Mouse (Mus musculus) forebrain, embryonic 10.5 days (tissue): ENCODE results near the gene Tmem230. TPM values are rescaled to one million over a fixed set of nuclear protein-coding genes. Genes with fewer than 3 reads are reported as not detected.
A peak's percentile ranks its signal among the peaks of the same experiment; 100 is the strongest.
"Not testable (repeated sequence)": the region's sequence is repeated elsewhere in the genome, so short reads cannot be mapped to it uniquely, and the experiment has no call there.

ENCODE experiments used
- DNase-seq: peaks from one replicate; pipeline ENCODE4 v3.0.0-alpha.2; 2017; ENCODE audit warnings: low spot score; ENCODE audit errors: extremely low spot score
- H3K27ac ChIP-seq: fragments of 300-500 bp; sonication (generic); 2 replicates; pipeline ENCODE4 v1.5.1; 2016; ENCODE audit warnings: mild to moderate bottlenecking
- H3K27me3 ChIP-seq: fragments of 300-500 bp; sonication (generic); 2 replicates; pipeline ENCODE4 v1.6.1; 2016; ENCODE audit warnings: mild to moderate bottlenecking; ENCODE audit not compliant: poor library complexity, severe bottlenecking
- H3K36me3 ChIP-seq: fragments of 300-500 bp; sonication (generic); replicated peaks from 2 replicates; pipeline ENCODE4 v1.6.1; 2016; ENCODE audit warnings: mild to moderate bottlenecking, moderate library complexity
- H3K4me1 ChIP-seq: fragments of 300-500 bp; sonication (generic); 2 replicates; pipeline ENCODE4 v1.6.1; 2016
- H3K4me3 ChIP-seq: fragments of 300-500 bp; sonication (generic); 2 replicates; pipeline ENCODE4 v1.5.1; 2016; ENCODE audit warnings: mild to moderate bottlenecking, moderate library complexity
- H3K9me3 ChIP-seq: fragments of 300-500 bp; sonication (generic); 2 replicates; pipeline ENCODE4 v1.6.1; 2016; ENCODE audit warnings: mild to moderate bottlenecking, moderate library complexity
- WGBS: fragments of 180-500 bp; shearing (Covaris S2); methylation state at CpG from one replicate; pipeline ENCODE4 v1.1.7; 2016; 5-methylcytosine and 5-hydroxymethylcytosine counted together
- polyA plus RNA-seq: library from polyadenylated mRNA; unstranded; fragments of >200 nt; fragmentation: Nextera tagmentation; extraction: Ambion mirVana; gene quantifications from 2 replicates; pipeline ENCODE4 v1.2.1, GENCODE M21; 2016

Gene Tmem230
- polyA plus RNA-seq, 1 experiment from 2014 or later: 36.1 TPM

DNA sequence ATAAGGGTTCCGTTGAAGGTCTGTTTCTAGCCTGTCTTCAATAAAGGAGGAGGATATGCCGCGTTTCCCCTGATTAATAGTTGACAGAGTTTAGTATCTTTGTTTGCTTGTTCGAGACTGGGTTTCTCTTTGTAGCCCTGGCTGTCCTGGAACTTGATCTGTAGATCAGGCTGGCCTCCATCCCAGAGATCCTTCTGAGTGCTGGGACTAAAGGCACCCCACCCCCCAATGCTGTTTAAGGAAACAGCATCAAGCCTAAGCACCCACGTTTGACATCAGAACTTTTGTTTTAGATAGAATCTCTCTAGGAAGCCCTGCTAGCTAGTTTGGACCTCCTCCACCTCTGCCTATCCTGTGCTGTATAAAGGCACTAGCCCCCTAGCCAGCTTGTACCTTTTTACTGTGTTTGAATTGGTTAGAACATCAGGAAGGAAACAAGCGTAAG is 16.7 kb upstream of the Tmem230 start:
- Histone ChIP-seq H3K9me3 (no peaks in the 10 kb centered on the region), H3K4me3 (peak overlapping the region; percentile 75), H3K36me3 (no peaks in the 10 kb centered on the region; the same call in 1 of the 2 replicates), H3K27ac (peak overlapping the region; percentile 91), H3K4me1 (peaks cover 19% of the 10 kb centered on the region), H3K27me3 (no peaks in the 10 kb centered on the region)
- no peak for DNase-seq
- 19% methylated on average over 6 of the region's 6 CpGs for WGBS

DNA sequence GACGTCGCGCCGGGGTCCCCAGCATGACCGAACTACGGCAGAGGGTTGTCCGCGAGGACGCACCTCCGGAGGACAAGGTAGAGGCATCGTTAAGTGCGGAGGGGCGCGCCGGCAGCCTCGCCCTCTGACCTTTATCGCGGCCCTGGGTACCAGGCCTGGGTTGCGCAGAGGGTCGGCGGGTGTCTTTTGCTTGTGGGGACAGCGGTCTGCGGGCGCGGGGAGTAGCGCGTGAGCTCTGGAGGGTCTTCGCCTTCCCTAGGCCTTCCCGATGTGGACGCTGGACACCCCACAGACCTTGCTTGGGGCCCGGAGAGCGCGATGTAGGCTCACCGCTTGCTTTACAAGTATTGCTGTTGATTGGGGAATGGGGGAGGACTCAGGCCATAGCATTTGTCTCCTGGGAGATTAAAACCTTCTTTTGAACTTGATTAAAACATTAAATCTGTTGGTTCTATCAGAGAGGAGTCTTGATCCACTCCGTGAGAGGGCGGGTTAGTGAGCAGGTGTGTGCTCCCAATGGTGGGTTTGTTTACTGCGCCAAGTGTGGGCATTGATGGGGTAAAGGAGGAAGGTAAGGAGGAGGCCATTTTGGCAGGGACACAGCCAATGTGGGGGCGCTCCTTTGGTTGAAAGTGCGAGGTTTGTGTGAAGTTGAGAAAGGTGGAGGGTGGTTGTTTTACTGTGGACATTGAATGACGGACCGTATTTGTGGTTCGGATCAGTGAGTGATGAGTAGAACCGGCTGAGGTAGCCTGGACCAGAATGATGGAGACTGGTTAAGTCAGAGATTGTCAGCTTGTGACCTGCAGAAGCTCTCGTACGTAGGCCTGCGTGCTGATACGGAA is 16.0 kb upstream of the Tmem230 start:
- Histone ChIP-seq H3K4me3 (peak overlapping the region; percentile 75), H3K27me3 (no peaks in the 10 kb centered on the region)

DNA sequence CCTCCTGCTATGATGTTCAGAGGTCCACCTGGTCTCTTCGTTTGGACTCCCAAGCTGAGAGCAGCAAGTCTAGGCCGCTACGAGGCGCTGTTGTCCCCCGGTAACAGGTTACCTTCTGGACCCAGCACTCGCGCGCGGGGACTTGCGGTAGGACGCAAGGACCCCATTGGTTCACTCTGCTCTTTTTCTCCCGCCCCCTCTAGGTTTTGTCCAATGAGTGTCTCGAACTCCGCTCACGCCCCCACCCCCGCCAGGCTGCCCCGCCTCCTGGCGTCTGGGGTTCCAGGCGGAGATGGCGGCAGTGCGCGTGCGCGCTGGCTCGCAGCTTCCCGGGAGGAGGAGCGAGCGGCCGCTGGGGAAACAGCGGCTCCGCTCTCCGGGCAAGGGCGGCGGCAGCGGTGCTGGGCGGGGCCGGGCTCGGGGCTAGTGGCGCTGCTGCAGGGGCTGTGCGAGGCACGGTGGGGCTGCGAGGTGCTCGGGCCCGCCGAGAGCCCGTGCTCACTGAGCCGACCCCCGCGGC is 15.3 kb upstream of the Tmem230 start, which contains the start of gene Cds2:
TSS of gene Cds2 (plus strand) at position 270 of the 520 bp plus-strand sequence.
- Histone ChIP-seq H3K4me1 (peaks cover 19% of the 10 kb centered on the region), H3K4me3 (peak within 1 kb of the TSS; percentile 75), H3K27ac (peak within 1 kb of the TSS; percentile 91), H3K36me3 (no peaks in the 10 kb centered on the region; the same call in 1 of the 2 replicates), H3K9me3 (no peaks in the 10 kb centered on the region), H3K27me3 (no peaks in the 10 kb centered on the region)
- DNase-seq: peak; percentile 98
- WGBS: under 1% methylated on average over 49 of the region's 49 CpGs

More for the DNA sequence above, 16.0 kb upstream of the Tmem230 start:
- Histone ChIP-seq H3K27ac (peak overlapping the region; percentile 91), H3K36me3 (no peaks in the 10 kb centered on the region; the same call in 1 of the 2 replicates), H3K4me1 (peaks cover 19% of the 10 kb centered on the region), H3K9me3 (no peaks in the 10 kb centered on the region)
- DNase-seq: peak; percentile 48
- under 1% methylated on average over 47 of the region's 47 CpGs for WGBS

DNA sequence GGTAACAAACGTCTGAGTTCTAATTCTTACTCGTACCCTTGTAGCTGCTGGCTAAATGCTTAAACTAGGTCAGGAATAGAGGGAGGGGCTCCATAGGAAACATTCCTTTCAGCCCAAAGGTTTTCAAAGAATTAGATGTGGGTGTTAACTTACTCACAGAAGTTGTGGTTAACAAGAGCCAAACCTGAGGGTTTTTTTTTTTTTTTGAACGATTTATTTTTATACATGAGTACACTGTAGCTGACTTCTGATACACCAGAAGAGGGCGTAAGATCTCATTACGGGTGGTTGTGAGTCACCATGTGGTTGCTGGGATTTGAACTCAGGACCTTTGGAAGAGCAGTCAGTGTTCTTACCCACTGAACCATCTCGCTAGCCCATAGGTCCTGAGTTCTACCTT is 14.6 kb upstream of the Tmem230 start:
- Histone ChIP-seq H3K27ac (no peak overlapping the region), H3K4me1 (peaks cover 19% of the 10 kb centered on the region), H3K4me3 (no peak overlapping the region), H3K9me3 (no peaks in the 10 kb centered on the region), H3K36me3 (peaks cover 2% of the 10 kb centered on the region), H3K27me3 (no peaks in the 10 kb centered on the region)
- WGBS: 79% methylated on average over 6 of the region's 6 CpGs
- no peak for DNase-seq

DNA sequence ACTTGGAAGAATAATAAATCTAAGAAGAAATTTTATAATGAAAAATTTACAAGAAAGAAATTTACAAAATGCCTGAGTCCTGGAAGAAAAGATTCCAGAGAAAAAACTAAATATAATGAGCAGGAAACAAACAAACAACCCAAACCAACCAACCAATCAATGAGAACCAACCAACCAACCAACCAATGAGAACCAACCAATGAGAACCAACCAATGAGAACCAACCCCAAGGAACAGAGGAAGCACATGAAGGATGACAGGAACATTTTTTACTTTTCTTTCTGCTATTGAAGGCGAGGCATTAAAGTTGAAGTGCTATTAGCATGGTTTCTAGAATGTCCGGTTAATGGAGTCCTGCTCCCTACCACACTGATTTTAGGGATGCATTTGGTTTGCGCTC is 13.0 kb upstream of the Tmem230 start:
- 91% methylated on average over 3 of the region's 3 CpGs for WGBS

DNA sequence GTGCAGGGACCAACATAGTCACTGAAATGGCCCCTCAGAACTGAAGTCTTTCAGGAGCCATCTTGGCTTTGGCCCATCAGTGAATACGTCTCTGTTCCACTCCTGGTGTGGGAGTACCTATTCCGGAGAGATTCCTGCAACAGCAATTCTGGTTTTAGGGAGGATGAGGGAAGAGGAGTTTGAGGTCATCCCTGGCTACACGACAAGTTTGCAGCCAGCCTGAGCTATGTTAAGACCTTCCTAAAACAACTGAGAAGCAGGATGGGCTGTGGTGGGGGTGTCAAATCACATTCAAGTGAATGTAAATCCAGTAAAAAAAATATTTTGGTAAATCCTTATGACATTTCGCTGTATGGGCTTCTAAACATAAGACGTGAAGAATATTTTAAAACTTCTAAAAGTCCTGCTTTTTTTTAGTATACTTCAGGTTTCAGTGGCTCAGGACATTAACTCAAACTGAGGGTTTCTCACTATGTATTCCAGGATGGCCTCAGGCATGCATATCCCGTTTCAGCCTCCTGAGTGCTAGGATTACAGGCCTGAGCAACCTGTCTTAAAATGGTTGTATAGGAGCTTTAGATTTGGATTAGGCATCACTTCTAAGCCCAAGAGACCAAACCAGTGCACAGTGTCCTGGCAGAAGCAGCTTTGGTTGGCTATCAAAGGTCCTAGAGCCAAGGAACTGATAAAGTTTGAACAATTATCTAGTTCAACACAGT is 9.9 kb upstream of the Tmem230 start:
- Histone ChIP-seq H3K4me1 (peaks cover 13% of the 10 kb centered on the region), H3K27me3 (no peaks in the 10 kb centered on the region), H3K4me3 (no peak overlapping the region), H3K36me3 (peaks cover 3% of the 10 kb centered on the region), H3K9me3 (no peaks in the 10 kb centered on the region), H3K27ac (no peak overlapping the region)
- no peak for DNase-seq
- WGBS: 93% methylated on average over 6 of the region's 6 CpGs

More for the DNA sequence above, 13.0 kb upstream of the Tmem230 start:
- Histone ChIP-seq H3K9me3 (no peaks in the 10 kb centered on the region), H3K4me3 (no peak overlapping the region), H3K27ac (no peak overlapping the region), H3K27me3 (no peaks in the 10 kb centered on the region), H3K36me3 (peaks cover 3% of the 10 kb centered on the region), H3K4me1 (peaks cover 19% of the 10 kb centered on the region)
- DNase-seq: no peak

DNA sequence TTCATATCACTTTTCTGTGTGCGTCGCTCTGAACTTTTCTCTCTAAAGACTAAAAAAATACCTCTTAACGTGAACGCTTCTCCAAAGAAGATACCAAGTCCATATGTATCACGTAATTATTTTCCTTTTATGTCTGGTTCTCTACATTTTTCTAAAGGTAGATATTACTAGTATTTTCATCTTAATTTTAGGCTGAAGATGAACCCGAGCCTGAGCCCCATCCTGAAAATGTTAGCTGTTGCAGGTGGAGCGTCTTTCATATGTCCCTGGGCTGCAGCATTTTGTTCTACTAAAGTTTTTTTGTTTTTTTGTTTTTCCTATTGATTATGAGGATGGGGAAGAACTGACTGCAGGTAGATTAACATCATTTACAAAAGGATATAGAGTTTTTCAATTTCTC is 6.0 kb upstream of the Tmem230 start:
- Histone ChIP-seq H3K36me3 (peaks cover 30% of the 10 kb centered on the region), H3K4me3 (peak overlapping the region; percentile 64), H3K27ac (peak overlapping the region; percentile 88), H3K27me3 (no peaks in the 10 kb centered on the region), H3K9me3 (no peaks in the 10 kb centered on the region), H3K4me1 (peaks cover 39% of the 10 kb centered on the region)
- no peak for DNase-seq
- WGBS: 1% methylated on average over 7 of the region's 7 CpGs

DNA sequence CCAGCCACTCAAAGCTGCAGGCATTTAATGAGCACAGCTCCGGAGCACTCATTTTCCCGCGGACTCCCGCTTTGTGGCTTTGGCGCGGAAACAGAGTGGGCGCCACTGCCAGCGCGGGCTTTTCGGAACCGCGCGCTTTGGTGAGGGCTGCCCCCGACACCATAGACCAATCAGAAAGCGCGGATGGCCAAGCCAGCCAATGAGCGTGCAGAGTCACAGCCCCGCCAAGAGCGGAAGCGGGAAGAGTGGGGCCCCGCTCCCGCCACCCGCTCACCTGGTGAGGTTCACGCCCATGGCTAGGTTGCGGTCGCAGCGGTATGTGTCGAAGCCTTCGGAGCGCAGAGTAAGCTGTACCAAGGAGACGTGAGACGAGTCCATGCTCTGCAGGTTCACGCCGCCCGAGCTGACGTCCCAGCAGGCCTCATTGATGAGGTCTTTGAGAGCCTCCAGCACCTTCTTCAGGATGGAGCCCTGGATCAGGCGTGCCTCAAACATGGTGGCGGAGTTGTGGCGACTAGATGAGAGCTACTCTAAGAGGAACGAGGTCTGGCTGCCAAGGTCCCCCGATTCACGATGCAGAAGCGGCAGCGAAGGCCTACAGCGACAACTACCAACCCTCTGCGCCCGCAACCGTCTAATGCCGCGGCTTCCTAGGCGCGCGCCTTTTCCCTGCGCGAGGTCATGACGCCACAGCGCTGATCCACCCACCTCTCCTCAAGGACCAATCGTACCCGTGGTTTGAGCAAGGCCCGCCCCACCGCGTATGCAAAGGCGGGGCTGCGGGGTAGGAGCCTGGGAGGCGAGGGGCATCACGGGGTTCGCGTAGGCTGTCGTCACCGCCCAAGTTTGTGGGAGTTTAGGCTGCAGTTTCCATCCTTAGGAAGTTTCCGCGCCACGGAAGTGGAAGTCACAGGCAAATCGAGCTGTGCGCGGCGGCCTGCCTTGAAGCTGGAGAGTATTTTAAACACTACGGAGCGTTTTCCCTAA is 5.2 kb upstream of the Tmem230 start, which contains the start of gene Pcna:
TSS of gene Pcna (minus strand) at position 773 of the 987 bp plus-strand sequence.
- peaks cover 47% of the 10 kb centered on the region for H3K4me1 ChIP-seq
- peak; percentile 96 for DNase-seq
- H3K9me3 ChIP-seq: no peaks in the 10 kb centered on the region
- no peaks in the 10 kb centered on the region for H3K27me3 ChIP-seq
- under 1% methylated on average over 79 of the region's 79 CpGs for WGBS
- peak within 1 kb of the TSS; percentile 88 for H3K27ac ChIP-seq
- peaks cover 38% of the 10 kb centered on the region for H3K36me3 ChIP-seq
- H3K4me3 ChIP-seq: peak within 1 kb of the TSS; percentile 64

DNA sequence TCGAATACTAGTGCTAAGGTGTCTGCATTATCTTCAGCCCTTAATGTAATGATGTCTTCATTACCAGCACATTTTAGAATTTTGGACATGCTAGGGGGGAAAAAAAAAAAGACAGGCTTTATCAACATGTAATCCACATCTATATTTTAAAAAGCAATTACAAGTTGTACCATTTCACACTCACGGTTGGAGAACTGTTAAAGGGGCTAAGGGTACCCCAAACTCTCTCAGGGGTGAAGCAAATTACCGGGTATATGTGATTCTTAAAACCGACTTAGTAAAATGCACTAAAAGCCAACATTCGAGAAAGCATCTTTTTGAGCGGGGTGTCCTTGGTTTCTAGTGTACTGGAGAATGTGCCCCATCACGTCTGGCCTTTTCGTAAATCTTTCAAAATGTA is 4.3 kb upstream of the Tmem230 start:
- H3K4me3 ChIP-seq: peak overlapping the region; percentile 64
- peak overlapping the region; percentile 88 for H3K27ac ChIP-seq
- DNase-seq: no peak
- 10% methylated on average over 8 of the region's 8 CpGs for WGBS
- peaks cover 52% of the 10 kb centered on the region for H3K4me1 ChIP-seq
- H3K9me3 ChIP-seq: no peaks in the 10 kb centered on the region
- no peaks in the 10 kb centered on the region for H3K27me3 ChIP-seq
- H3K36me3 ChIP-seq: peaks cover 36% of the 10 kb centered on the region

DNA sequence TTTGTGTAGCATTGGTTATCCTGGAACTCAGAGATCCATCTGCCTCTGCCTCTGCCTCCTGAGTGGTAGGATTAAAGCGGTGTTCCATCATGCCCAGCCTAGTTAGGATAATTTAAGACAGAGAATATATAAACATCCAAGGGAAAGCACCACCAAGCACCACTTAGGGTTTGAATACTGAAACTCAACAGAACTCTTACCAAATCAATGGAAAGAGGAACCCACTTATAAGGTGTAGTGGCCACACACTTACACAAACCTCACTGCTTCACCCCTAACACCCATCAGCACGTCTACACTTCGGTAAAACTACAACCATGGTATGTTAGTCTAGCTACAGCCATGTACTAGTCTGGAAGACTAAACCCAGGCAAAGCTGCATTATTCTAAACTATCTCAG is 4.2 kb downstream of the Tmem230 start:
- no peaks in the 10 kb centered on the region for H3K9me3 ChIP-seq
- H3K4me1 ChIP-seq: peaks cover 15% of the 10 kb centered on the region
- no peak for DNase-seq
- no peak overlapping the region for H3K4me3 ChIP-seq
- H3K27ac ChIP-seq: no peak overlapping the region
- 93% methylated on average over 3 of the region's 3 CpGs for WGBS
- peaks cover 52% of the 10 kb centered on the region for H3K36me3 ChIP-seq
- no peaks in the 10 kb centered on the region for H3K27me3 ChIP-seq

DNA sequence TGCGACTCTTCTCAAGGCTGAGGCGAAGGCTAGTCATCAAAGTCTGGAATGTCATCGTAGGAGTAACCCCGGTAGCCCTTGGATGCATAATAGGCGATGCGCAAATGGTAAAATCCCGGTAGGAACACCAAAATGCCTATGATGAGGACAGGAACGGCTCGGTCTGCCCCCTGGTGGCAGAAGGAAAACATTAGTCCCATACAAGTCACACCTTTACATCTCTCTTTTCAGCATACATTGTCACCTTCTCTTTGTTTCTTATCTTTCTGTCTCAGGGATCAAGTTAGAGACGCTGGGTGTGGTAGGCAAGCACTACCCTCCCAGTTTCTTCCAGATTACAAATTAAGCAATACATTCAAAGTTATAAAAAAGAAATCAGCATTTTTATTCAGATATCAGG is 7.2 kb downstream of the Tmem230 start:
- not testable (repeated sequence) for H3K4me1 ChIP-seq, H3K9me3 ChIP-seq, H3K4me3 ChIP-seq, H3K27ac ChIP-seq, H3K27me3 ChIP-seq
- H3K36me3 ChIP-seq: peaks cover 39% of the 10 kb centered on the region
- WGBS: 33% methylated on average over 10 of the region's 10 CpGs
- peak; percentile 41 for DNase-seq

DNA sequence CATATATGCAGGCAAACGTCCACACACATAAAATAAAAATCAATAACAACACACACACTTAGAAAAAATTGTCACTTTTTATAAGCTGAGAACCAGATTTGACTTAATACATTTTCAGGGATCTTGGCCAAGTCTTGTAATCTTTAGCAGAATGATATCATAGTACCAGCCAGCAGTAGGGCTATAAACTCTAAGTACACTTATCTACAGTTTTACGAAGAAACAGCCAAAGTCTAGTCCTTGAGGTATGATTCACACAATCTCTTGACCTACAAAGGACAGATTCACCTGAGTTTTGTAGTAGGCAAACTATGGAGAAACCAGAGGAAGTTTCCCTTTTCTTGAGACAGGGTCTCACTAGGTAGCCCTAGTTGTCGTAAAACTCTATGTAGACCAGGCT is 8.2 kb downstream of the Tmem230 start:
- H3K27me3 ChIP-seq, H3K27ac ChIP-seq, DNase-seq, H3K9me3 ChIP-seq, H3K4me3 ChIP-seq, H3K4me1 ChIP-seq: not testable (repeated sequence)
- WGBS: 88% methylated on average over 3 of the region's 3 CpGs
- peaks cover 30% of the 10 kb centered on the region for H3K36me3 ChIP-seq
